Mouse (Mus musculus): ENCODE data around the gene Grid1.

GRCm38 (mm10) chr14:34919221-34919620 lies 99.3 kb downstream of the Grid1 start:
- no peak for TF ChIP-seq POLR2A (IDR thresholded peaks at IDR 0.05; ENCODE audit: insufficient read depth, low read length)
- no peak for TF ChIP-seq CTCF (IDR thresholded peaks at IDR 0.05; ENCODE audit: low read depth, low read length)
